Mouse (Mus musculus) neural tube, embryonic 12.5 days (tissue): Measurements from ENCODE around the gene Zfp111. TPM values are rescaled to one million over a fixed set of nuclear protein-coding genes. Genes with fewer than 3 reads are reported as not detected.
A peak's percentile ranks its signal among the peaks of the same experiment; 100 is the strongest.

Experiments
- ATAC-seq: fragments of 200-750 bp; cut with Nextera tagmentation; 2 replicates; pipeline ENCODE4 v1.8.0; 2017; ENCODE audit warnings: low read depth, mild to moderate bottlenecking, moderate TSS enrichment, moderate library complexity; ENCODE audit not compliant: low FRiP score
- H3K27ac ChIP-seq: fragments of 300-500 bp; sonication (generic); 2 replicates; pipeline ENCODE4 v1.5.1; 2016
- H3K27me3 ChIP-seq: fragments of 300-500 bp; sonication (generic); replicated peaks from 2 replicates; pipeline ENCODE4 v1.6.1; 2016; ENCODE audit warnings: mild to moderate bottlenecking
- H3K36me3 ChIP-seq: fragments of 300-500 bp; sonication (generic); 2 replicates; pipeline ENCODE4 v1.6.1; 2016; ENCODE audit warnings: mild to moderate bottlenecking
- H3K4me1 ChIP-seq: fragments of 300-500 bp; sonication (generic); 2 replicates; pipeline ENCODE4 v1.6.1; 2016
- H3K4me2 ChIP-seq: fragments of 300-500 bp; sonication (generic); replicated peaks from 2 replicates; pipeline ENCODE4 v1.6.1; 2016; ENCODE audit warnings: mild to moderate bottlenecking
- H3K4me3 ChIP-seq: fragments of 300-500 bp; sonication (generic); 2 replicates; pipeline ENCODE4 v1.5.1; 2016
- H3K9ac ChIP-seq: fragments of 300-500 bp; sonication (generic); 2 replicates; pipeline ENCODE4 v1.6.1; 2016; ENCODE audit warnings: mild to moderate bottlenecking
- H3K9me3 ChIP-seq: fragments of 300-500 bp; sonication (generic); 2 replicates; pipeline ENCODE4 v1.6.1; 2016; ENCODE audit warnings: mild to moderate bottlenecking
- WGBS: fragments of 180-500 bp; shearing (Covaris S2); methylation state at CpG from one replicate; pipeline ENCODE4 v1.1.7; 2016; 5-methylcytosine and 5-hydroxymethylcytosine counted together
- polyA plus RNA-seq: library from polyadenylated mRNA; unstranded; fragments of >200 nt; fragmentation: Nextera tagmentation; extraction: Ambion mirVana; gene quantifications from 2 replicates; pipeline ENCODE4 v1.2.1, GENCODE M21; 2016

The Zfp111 gene
- polyA plus RNA-seq, 1 experiment from 2014 or later, result 8.8 TPM

GRCm38 (mm10) chr7:24193157-24193556 lies 18.1 kb downstream of the Zfp111 start:
- whole genome bisulfite sequencing, result 53% methylated on average over 3 of the region's 3 CpGs
- Histone ChIP-seq H3K9ac (no peak overlapping the region), H3K36me3 (peaks cover 24% of the 10 kb centered on the region), H3K27me3 (no peaks in the 10 kb centered on the region), H3K9me3 (peaks cover 10% of the 10 kb centered on the region), H3K4me3 (no peak overlapping the region), H3K27ac (no peak overlapping the region), H3K4me2 (no peak overlapping the region), H3K4me1 (no peaks in the 10 kb centered on the region)
- no peak for ATAC-seq

GRCm38 (mm10) chr7:24191361-24191760 lies 19.9 kb downstream of the Zfp111 start:
- Histone ChIP-seq H3K27me3 (no peaks in the 10 kb centered on the region), H3K4me1 (no peaks in the 10 kb centered on the region), H3K36me3 (peaks cover 11% of the 10 kb centered on the region), H3K9me3 (peaks cover 8% of the 10 kb centered on the region; the same call in 1 of the 2 replicates), H3K27ac (no peak overlapping the region), H3K4me3 (no peak overlapping the region), H3K9ac (no peak overlapping the region), H3K4me2 (no peak overlapping the region)
- 88% methylated on average over 2 of the region's 2 CpGs for WGBS
- ATAC-seq, result no peak

- no peaks in the 10 kb centered on the region for H3K27me3 ChIP-seq
- peaks cover 11% of the 10 kb centered on the region for H3K36me3 ChIP-seq
- no peak overlapping the region for H3K9ac ChIP-seq
- ATAC-seq, result no peak
- WGBS, result 80% methylated on average over 5 of the region's 5 CpGs
- H3K4me2 ChIP-seq, result no peak overlapping the region
- H3K4me3 ChIP-seq, result no peak overlapping the region
- H3K27ac ChIP-seq, result no peak overlapping the region
- H3K4me1 ChIP-seq, result no peaks in the 10 kb centered on the region
- H3K9me3 ChIP-seq, result peaks cover 8% of the 10 kb centered on the region; the same call in 1 of the 2 replicates
These were observed 21.7 kb downstream of the Zfp111 start for GRCm38 (mm10) chr7:24189571-24189944.

- H3K4me2 ChIP-seq, result no peak overlapping the region
- 75% methylated on average over 4 of the region's 4 CpGs for WGBS
These were observed 22.2 kb downstream of the Zfp111 start for GRCm38 (mm10) chr7:24188901-24189570.

GRCm38 (mm10) chr7:24187611-24188010 lies 23.6 kb downstream of the Zfp111 start:
- Histone ChIP-seq H3K27ac (no peak overlapping the region), H3K9ac (no peak overlapping the region), H3K4me3 (no peak overlapping the region), H3K36me3 (no peaks in the 10 kb centered on the region), H3K4me2 (no peak overlapping the region), H3K9me3 (no peaks in the 10 kb centered on the region), H3K27me3 (no peaks in the 10 kb centered on the region), H3K4me1 (no peaks in the 10 kb centered on the region)
- ATAC-seq, result no peak
- 65% methylated on average over 1 of the region's 1 CpGs for WGBS

More at GRCm38 (mm10) chr7:24188901-24189570, 22.2 kb downstream of the Zfp111 start:
- Histone ChIP-seq H3K27ac (no peak overlapping the region), H3K9me3 (peaks cover 7% of the 10 kb centered on the region; the same call in 1 of the 2 replicates), H3K27me3 (no peaks in the 10 kb centered on the region), H3K36me3 (peaks cover 7% of the 10 kb centered on the region), H3K9ac (no peak overlapping the region), H3K4me1 (no peaks in the 10 kb centered on the region), H3K4me3 (no peak overlapping the region)
- no peak for ATAC-seq

DNA sequence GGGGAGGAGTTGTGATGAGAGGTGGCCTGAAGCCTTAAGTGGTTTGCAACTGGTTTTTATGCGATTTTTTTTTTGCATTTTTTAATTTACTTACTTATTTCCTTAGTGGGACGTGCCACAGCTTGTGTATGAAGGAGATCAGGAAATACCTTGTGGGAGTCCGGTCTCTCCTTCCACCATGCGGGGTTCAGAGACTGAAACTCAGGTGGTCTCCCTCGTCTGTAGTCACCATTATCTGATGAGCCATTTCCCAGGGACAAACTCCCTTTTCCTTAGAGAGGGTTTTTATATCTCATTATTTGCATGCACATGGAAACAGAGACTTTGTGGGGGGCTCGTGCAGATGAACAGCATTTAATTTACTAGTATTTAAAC lies 35.9 kb downstream of the Zfp111 start:
- H3K27me3 ChIP-seq, result no peaks in the 10 kb centered on the region
- no peaks in the 10 kb centered on the region for H3K36me3 ChIP-seq
- no peak overlapping the region for H3K27ac ChIP-seq
- H3K4me1 ChIP-seq, result no peaks in the 10 kb centered on the region
- H3K4me2 ChIP-seq, result peak overlapping the region; percentile 57
- peak overlapping the region; percentile 53 for H3K4me3 ChIP-seq
- ATAC-seq, result no peak; the same call in 1 of the 2 replicates
- H3K9me3 ChIP-seq, result no peaks in the 10 kb centered on the region
- H3K9ac ChIP-seq, result peak overlapping the region; percentile 56
- WGBS, result 66% methylated on average over 6 of the region's 6 CpGs

DNA sequence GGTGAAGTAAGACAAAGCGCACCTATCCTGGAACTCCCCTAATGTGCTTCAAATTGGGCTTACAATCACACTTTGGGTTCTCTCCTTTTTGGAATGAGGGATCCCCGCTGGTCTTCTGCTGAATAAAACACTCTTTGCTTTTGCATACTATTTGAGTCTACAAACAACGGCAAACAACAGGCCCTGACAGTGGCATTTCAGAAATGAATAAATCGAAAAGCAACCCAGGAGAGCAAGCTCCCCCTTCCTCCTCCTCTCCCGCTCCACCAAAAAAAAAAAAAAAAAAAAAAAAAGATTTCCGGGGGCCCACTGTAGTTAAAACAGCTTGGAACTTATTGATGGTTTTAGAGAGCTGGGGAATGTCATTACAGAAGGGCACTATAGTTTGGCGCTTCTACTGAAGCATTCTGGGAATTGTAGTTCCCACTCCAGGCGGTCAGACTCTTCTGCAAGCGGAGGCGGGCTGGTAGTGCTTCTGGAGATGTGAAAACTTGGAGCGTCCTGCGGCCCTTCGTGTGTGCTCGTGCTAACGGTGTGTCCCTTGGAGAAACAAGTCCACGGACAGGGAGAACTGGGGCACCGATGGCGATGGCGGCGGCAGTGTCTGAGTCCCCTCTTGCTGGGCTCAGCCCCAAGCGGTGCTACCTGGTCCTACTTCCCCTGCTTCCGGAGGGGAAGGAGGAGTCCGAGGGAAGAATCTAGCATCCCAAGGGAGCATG lies 36.5 kb downstream of the Zfp111 start, which contains the start of gene Zfp114:
Zfp114 (plus strand) TSS at position 443 of the 719 bp plus-strand sequence.
- no peaks in the 10 kb centered on the region for H3K9me3 ChIP-seq
- no peaks in the 10 kb centered on the region for H3K4me1 ChIP-seq
- H3K36me3 ChIP-seq, result no peaks in the 10 kb centered on the region
- H3K27me3 ChIP-seq, result no peaks in the 10 kb centered on the region
- H3K27ac ChIP-seq, result no peak within 1 kb of the TSS
- peak within 1 kb of the TSS; percentile 56 for H3K9ac ChIP-seq
- ATAC-seq, result peak; percentile 88
- peak within 1 kb of the TSS; percentile 57 for H3K4me2 ChIP-seq
- 14% methylated on average over 23 of the region's 23 CpGs for WGBS
- peak within 1 kb of the TSS; percentile 53 for H3K4me3 ChIP-seq

DNA sequence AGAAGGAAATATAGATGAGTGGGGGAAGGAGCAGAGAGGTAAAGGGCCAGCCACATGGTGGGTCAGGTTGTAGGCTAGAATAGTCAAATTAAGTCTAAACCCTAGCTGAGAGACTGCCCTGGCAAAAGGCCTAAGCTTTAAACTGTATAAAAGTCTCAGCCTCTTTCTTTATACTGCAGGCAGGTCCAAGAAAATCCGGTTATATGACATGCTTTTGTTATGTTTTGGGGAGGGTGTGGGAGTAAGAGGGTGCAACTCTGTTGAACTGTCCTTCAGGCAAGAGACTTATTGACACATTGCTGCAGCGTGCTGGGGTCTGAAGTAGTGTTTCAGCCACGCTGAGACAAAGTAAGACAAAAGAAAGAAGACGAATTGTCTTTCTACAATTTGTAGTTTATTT lies 39.1 kb downstream of the Zfp111 start:
- no peak for ATAC-seq
- Histone ChIP-seq H3K9me3 (no peaks in the 10 kb centered on the region), H3K4me3 (no peak overlapping the region), H3K27ac (no peak overlapping the region), H3K4me1 (no peaks in the 10 kb centered on the region), H3K27me3 (no peaks in the 10 kb centered on the region), H3K4me2 (no peak overlapping the region), H3K36me3 (no peaks in the 10 kb centered on the region), H3K9ac (no peak overlapping the region)
- 63% methylated on average over 4 of the region's 4 CpGs for WGBS

- Histone ChIP-seq H3K36me3 (no peaks in the 10 kb centered on the region), H3K4me2 (no peak overlapping the region), H3K9me3 (no peaks in the 10 kb centered on the region), H3K27ac (no peak overlapping the region), H3K4me1 (no peaks in the 10 kb centered on the region), H3K27me3 (no peaks in the 10 kb centered on the region), H3K9ac (no peak overlapping the region), H3K4me3 (no peak overlapping the region)
- no peak for ATAC-seq
- 10% methylated on average over 1 of the region's 1 CpGs for WGBS
These were observed 58.0 kb downstream of the Zfp111 start for GRCm38 (mm10) chr7:24153272-24153671.

Other genes starting within 250 kb of the Zfp111 start
- not detected in 2 replicates for gene Vmn1r181, start 236.8 kb downstream of the Zfp111 start, polyA plus RNA-seq
- not detected in 2 replicates for gene V1rd19, start 209.8 kb downstream of the Zfp111 start, polyA plus RNA-seq
- gene Vmn1r183, start 158.2 kb downstream of the Zfp111 start, polyA plus RNA-seq, result not detected in 2 replicates
- gene Zfp180, start 129.5 kb downstream of the Zfp111 start, polyA plus RNA-seq, result 27.6 and 30.5 TPM in 2 replicates
- 6.6 and 7.3 TPM in 2 replicates for gene Zfp112, start 99.1 kb downstream of the Zfp111 start, polyA plus RNA-seq
- 14.9 and 18.5 TPM in 2 replicates for gene Zfp235, start 77.3 kb downstream of the Zfp111 start, polyA plus RNA-seq
- 4.9 and 6.1 TPM in 2 replicates for gene Zfp114, start 36.4 kb downstream of the Zfp111 start, polyA plus RNA-seq
- 4.3 and 4.4 TPM in 2 replicates for gene Zfp109, start 26.1 kb upstream of the Zfp111 start, polyA plus RNA-seq
- 3.3 and 3.7 TPM in 2 replicates for gene Zfp108, start 43.4 kb upstream of the Zfp111 start, polyA plus RNA-seq
- gene Zfp93, start 59.0 kb upstream of the Zfp111 start, polyA plus RNA-seq, result 7.1 and 7.2 TPM in 2 replicates
- 41.3 and 43.7 TPM in 2 replicates for gene Zfp61, start 89.8 kb upstream of the Zfp111 start, polyA plus RNA-seq
- 16.3 and 18.4 TPM in 2 replicates for gene Zfp94, start 105.2 kb upstream of the Zfp111 start, polyA plus RNA-seq
- not detected in 2 replicates for gene Tescl, start 122.5 kb upstream of the Zfp111 start, polyA plus RNA-seq
- not detected in 2 replicates for gene Lypd5, start 137.8 kb upstream of the Zfp111 start, polyA plus RNA-seq
- 1.7 and 2.3 TPM in 2 replicates for gene Kcnn4, start 158.8 kb upstream of the Zfp111 start, polyA plus RNA-seq
- gene Smg9, start 188.2 kb upstream of the Zfp111 start, polyA plus RNA-seq, result 29.7 and 30.6 TPM in 2 replicates
- gene Irgc1, start 240.9 kb upstream of the Zfp111 start, polyA plus RNA-seq, result not detected in 2 replicates